Mouse (Mus musculus) spleen, adult 12 weeks (tissue): ENCODE measurements at regions not wholly inside any gene's neighbourhood (a gene's known extent, or its start where the extent isn't known, plus 50 kb on each side); places are given as distances from the start of the nearest gene placed in this dataset.

Source experiments
- DNase-seq: peaks from one replicate; pipeline ENCODE4 v3.0.0; 2022; ENCODE audit warnings: low spot score

DNA sequence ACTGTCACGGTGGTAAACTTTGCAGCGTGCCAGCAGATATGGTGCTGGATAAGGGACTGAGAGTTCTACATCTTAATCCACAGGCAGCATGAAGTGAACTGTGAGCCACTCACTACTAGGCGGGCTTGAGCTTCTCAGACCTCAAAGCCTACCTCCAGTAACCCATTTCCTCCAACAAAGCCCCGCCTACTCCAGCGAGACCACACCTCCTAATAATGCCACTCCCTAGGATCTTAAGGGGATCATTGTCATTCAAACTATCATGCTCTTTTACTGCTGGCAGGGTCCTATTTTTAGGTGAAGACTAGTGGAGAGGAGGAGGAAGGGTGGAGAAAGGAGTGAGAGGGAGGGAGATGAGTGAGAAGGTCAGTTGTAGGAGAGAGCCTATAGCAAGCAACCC lies 122.0 kb downstream of the Mycn start:
- no peak for DNase-seq

DNA sequence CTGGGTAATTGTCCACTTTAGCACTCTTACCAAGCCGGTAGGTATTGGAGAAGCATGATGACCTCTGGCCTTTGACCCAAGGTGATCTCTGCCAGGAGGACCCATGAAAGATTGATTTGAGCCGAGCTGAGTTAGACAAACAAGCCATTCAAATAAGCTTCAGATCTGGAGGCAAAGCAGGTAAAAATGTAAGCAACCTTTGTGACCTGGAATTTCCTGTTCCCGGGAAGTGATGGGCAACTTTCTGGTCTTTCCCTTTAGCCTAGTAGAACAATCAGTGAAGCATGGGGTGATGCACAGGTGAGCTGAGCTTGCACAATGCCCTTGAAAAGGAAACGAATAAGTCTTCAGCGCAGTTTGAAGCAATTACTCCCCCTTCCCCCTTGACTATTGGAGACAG lies 127.0 kb downstream of the Mycn start:
- no peak for DNase-seq

DNA sequence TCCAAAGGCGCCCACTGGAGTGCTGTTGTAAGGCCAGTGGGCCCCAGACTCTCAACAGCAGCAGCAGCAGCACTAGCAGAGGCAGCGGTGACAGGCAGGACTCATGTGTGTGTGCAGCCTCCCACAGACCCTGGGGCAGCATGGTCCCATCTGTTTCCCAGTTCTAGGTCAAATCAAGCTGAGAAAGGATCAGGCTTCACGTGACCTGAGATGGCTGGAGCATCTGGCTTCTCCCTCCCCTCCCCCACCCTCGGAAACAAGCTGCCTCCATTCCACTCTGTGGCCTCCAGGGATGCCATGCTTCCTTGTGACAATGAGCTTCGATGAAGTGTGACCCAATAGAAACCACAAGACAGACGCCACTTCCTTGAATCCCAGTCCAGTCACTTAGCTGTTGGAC lies 128.8 kb downstream of the Mycn start:
- no peak for DNase-seq

DNA sequence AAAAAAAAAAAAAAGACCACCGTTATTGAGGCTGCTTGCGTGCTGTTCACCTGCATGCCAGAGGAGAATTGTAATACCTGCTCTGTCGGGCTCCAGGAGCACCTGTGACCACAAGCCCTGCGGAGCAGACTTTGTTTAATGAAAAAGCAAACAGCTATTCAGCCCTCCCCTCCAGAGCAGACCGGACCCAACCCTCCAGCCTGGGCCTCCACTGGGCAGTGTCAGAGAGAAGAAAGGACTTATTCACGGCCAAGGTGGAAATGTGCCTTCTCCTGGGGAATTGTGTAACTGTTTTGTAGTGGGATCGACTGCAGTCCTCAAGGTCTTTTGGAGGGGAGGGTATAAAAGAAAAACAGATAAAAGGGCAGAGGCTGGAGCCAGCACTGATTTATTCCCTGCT lies 130.8 kb downstream of the Mycn start:
- DNase-seq = no peak

DNA sequence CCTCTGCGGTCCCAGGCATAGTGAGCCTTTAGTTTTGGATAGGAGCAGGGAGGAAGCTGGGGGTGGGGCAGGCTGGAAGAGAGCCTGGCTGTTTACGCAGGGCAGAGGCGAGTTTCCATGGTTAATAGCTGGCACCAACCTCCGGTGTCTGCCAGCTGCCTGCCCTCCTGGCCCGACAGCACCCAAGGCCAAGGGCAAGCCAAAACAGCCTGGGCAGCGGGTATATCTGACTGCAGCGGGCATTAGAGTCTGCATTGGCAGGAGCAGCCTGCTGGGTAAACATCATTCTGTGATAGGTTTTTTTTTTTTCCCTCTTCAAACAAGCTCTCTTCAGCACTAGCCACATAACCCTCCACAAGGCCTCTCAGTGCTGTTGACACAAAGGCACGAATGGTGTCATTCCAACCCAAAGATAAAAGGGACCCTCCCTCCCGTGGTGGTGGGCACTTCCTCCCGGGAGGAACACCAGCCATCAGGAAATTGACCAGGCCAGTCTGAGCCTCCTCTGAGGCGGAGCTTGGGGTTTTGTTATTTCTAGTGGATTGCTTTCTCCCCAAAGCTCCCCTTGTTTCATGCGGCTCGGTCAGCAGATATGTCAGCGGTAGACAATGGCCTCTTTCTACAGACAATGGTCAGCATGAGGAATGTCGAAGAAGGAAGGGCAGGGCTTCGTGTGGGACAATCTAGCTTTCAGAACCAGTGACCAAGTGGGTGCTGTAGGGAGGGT lies 131.4 kb downstream of the Mycn start:
- no peak for DNase-seq

DNA sequence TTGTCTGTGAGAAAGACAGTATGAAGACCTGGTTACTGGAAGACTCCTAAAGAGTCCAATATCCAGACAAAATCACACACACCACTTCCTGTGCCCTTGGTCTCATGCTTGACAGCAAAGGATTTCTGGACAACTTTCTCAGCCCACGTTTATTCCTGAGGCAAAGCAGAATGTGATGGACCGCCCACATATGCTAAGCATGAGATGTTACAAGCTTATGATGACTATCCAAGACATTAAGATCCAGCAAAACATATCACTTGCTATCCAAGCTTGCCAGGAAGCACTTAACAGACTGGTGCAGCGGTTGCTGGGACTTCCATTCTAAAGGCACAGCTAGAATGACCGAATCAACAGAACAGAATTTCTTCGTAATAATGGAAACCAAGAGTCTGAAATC lies 133.6 kb downstream of the Mycn start:
- no peak for DNase-seq

DNA sequence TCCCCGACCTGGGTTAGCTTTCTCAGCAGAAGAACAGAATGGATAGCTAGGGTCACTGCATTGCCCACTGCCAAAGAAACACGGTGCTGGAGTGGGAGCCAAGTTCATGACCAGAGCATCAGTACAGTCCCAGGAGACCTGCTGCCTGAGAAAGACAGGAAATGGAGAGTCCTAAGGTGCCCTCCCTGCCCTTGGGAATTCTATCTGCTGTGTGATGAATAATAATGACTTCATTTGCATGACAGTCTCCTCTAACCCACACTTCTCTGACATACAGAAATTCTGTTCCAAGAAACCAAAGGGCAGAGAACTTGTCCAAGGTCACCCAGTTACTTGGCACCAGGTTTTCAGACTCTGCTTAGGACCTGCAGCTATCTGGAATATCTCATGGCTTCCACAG lies 138.1 kb downstream of the Mycn start:
- no peak for DNase-seq

DNA sequence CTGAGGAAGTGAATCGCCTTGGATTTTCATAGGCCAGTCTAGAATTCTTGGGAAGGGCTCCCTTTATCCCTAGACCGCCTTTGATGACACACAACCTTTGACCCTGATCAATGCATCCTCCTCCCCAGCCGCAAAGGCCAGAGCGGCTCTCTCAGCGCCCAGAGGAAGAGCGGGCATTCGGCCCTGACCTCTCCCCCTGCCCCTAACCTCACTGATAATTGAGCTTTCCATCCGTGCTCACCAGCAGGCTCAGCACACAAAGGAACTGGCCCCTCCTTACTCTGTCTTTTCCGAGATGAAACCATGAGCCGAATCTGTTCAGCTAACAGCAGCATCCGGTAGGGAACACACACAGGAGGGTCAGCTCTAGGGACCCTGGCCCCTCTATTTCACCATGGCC lies 139.3 kb downstream of the Mycn start:
- no peak for DNase-seq

DNA sequence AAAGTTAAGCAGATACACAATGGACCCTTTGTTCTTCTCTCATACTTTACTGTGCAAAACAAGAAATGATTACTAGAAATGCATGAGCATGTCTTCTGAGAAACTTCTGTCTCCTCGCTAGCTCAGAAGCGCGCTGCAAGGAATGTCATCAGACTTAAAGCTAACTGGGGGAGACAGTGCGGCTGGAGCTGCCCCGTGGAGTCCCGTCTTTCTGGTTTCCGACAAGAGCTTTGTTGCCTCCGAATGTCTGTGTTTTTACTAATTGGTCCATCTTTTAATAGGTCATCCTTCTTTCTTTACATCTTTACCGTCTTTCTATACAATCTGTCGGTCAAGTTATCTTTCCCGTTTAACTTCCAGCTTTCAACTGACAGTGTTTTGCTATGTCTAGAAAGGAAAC lies 140.0 kb downstream of the Mycn start:
- no peak for DNase-seq

DNA sequence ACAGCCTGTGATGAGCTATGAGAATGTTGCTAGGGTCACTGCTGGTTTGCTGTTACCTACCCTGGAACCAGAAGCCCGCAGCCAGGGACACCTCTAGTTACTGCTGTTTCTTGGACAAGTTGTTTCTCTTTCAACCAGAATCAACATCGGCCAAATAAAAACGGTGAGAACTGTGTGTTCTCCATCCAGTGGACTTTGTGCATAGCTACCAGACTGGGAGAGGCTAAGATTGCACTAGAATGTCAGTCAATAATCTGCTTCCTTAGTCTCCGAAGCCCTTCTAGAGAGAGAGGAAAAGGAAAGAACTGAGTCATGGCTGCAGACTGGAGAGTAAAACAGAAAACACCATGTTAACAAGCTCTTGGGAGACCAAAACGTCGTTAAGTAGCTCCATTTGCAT lies 141.6 kb downstream of the Mycn start:
- no peak for DNase-seq

DNA sequence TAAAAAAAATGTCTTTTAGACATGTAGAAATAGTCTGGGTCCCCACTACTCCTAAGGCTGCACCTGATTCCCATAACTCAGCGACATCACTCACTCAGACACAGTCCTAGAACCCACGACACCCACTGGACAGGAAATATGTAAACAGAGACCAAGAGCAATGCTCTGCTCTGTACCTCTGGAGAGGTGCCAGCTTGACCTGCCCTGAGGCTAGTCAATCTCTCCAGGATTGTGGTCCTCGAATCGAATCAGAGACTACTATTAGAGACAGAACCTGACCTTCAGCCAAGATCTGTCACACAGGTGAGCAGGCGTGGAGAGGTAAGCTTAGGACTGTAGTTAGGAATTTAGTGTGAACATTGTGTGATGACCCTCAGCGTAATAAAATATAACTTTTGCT lies 152.7 kb downstream of the Mycn start:
- no peak for DNase-seq

DNA sequence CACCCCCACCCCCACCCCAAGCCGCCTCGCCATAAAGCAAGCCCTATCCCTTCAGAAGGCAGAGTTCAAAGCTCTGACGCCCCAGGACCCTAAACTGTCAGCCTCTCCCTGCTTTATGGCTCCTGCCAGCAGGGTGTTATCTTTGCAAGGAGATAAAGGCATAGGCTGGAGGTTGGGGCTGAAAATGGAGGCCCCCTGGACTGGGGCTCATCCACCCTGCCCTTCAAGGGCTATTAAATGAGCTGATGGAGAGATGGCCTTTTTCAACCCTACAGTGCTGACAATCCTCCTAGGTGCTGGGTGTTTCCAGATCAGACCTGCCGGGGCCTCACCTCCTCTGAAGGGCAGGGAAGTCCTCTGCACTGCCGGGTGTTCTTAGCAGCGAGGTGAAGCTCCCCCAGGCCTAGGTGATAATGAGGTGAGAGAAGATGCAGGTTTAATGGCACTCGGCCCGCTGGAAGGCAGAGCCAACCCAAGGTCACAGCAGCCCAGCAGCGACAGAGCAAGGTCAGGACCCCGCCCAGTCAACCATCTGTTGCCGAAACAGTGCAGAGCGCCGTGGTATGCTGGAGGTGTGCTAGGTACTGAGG lies 153.4 kb downstream of the Mycn start:
- no peak for DNase-seq

DNA sequence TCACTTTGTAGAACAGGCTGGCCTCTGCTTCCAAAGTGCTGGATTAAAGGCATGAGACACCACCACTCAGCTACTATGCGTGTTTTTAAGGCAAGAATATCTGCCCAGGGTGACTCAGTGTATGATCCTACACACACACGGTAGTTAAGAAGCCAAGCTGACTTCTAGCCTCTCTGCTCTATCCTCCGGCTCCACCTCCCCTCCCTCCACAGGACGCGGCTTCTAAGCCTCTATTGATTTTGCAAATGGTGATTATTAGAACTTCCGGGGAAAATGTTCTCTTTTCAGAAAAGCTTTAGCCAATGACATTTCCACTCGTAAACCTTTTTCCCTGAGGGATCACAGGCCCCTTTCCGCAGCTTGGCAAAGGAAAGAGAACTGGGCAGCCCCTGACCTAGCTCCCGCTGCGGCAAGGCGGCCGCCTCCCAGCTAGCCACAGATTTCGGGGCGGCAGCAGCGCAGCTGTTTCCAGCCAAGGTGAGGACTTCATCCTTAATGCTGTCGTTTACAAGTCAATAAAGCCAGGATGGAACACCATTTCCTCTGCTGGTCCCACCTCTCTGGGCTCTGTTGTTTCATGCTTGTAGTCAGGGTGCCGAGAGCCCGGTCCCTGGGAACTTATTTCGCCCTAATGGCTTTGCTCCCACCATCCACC lies 154.0 kb downstream of the Mycn start:
- DNase-seq = no peak

DNA sequence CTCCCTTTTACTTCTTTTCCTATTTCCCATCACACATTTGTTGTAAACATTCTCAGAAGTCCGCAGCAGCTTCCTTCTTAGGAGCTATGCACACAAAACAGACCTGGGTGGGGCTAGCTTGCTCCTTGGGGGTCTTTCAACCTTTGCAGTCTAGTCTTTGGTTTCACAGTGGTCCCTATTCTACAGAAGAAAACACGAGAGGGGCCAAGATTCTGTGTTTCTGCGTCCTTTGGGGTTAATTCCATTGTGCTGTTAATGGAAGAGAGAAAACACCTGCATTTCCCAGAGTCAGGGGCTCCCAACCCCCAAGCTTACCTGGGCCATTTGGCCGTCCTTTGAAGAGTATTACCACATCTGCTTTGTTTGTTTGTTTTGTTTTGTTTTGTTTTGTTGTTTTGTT lies 154.6 kb downstream of the Mycn start:
- DNase-seq = no peak

DNA sequence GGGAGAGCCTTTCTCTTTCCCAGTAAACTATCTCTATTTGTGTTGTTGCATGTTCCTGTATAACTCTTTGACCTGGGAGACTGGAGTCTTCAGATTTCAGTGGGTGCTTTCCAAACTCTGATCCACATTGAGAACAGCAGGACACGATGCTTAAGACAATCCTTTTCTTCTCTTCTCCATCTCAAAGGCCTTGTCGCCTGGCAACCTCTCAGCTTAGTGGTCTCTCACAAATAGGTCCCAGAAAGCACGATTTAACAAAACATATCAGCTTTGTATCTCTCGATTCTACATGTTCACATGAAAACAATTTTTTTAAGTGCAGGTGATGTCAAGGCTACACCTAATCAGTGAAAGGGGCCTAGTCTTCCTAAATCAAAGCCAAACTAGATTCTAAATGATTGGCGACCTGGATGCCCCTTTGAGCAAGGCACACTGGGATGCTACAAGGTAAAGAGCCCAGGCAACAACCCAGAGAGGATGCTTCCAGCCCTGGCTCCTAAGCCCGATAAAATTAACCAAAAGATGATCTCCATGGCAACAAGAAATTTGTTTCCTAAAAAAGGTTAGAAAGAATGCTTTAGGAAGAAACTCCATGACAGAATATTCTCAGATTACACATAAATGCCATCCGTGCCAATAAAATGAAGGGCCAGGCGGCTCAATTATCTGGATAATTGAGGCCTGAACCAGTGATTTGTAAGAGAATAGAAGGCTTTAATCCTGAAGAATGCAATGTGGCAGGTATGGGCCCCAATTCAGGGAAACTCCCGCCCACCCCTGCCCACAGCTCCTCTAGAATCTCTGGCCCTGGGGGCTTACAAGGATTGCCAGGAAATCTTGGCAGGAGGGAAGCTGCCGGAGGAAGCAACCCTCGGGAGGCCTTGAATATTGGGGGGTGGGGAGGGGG lies 157.8 kb downstream of the Mycn start:
- no peak for DNase-seq

DNA sequence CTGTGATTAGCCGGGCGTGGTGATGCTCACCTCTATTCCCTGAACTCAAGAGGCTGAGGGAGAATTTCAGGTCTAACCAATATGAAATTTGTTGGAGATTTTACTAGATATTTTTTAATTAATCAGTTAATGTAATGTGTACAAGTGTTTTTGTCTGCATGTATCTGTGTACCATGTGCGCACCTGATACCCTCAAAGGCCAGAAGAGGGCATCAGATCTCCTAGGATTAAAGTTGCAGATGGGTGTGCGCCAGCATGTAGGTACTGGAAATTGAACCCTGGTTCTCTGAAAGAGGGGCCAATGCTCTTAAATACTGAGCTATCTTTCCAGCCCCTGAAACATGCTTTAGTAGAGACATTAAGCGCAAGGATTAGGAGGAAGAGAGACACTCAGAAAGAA lies 160.2 kb downstream of the Mycn start:
- DNase-seq = no peak

DNA sequence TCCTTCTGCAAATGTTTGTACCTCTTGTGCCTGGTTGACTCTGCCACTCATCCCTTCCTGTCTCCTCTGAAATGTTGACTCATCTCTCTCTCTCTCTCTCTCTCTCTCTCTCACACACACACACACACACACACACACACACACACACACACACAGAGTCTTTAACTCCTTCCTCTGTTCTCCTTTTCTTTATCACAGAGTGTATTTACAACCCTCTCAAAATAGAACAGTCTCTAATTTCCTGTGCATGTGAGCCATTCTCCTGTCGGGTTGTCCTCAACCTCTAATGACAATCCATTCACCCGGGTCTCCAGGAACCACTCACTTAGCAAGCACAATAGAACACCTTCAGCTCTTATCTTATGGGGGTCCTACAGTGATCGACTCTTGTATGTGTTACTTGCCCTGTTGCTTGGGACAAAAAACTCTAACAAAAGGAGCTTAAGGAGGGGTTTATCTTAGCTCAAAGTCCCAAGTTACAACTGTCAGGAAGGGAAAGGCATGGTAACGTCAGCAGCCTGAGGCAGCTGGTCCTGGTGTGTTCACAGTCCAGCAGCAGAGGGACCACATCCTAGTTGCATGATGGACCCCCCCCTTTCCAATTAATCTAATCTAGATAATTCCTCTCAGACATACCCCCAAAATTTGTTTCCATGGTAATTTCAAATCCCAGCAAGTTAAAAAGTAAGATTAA lies 163.0 kb downstream of the Mycn start:
- no peak for DNase-seq

DNA sequence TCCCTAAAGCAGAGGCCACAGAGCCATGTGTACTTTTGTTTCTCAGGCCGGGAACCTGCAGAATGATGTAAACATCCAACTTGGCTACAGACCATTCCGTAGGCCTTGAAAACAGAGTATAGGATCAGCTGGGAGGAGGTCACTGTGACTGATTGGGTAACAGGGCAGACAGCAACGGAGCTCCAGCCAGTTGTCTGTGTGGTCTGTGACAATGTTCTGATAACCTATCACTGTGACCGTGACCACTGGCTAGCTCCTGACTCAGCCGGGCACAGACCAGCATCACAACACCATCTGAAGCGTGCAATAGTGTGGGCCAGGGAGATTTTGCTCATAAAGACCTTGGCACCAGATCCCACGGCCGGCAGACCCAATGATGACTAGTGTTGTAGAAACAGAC lies 164.3 kb downstream of the Mycn start:
- no peak for DNase-seq

DNA sequence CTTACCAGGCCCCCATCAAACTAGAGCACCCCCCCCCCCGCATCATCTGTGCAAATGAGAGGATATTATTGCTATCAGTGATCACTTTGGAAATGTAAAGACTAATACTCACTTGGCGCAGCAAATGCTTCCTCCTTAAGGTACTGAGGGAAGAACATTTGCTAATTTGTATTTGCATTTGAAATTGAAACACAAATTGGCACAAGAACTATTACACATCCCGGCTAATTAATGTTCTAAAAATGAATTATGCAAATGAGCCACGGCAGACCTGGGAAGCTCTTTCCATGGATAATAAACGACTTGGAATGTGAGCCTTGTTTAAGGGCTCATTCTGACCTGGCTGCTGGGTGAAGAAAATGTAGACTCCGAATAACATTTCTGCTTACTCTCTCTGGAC lies 164.9 kb downstream of the Mycn start:
- DNase-seq = no peak

DNA sequence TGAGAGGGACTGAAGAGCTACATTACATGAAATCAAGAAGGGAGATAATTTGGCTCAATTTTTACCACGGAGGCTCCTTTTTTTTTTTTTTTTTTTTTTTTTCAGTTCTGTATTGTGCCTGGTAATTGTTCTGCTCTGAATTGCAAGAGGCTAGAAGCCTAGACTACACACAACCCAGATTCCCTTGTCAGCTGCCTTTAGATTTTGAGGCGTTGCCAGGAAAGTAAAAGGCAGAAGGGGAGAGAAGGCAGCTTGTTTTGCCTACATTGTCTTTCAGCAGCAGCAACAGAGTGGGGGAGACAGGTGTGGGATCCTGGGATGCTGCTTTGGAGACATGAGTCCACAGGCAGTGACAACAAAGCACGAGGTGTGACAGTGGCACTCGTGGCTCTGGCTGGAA lies 170.7 kb downstream of the Mycn start:
- DNase-seq = no peak

DNA sequence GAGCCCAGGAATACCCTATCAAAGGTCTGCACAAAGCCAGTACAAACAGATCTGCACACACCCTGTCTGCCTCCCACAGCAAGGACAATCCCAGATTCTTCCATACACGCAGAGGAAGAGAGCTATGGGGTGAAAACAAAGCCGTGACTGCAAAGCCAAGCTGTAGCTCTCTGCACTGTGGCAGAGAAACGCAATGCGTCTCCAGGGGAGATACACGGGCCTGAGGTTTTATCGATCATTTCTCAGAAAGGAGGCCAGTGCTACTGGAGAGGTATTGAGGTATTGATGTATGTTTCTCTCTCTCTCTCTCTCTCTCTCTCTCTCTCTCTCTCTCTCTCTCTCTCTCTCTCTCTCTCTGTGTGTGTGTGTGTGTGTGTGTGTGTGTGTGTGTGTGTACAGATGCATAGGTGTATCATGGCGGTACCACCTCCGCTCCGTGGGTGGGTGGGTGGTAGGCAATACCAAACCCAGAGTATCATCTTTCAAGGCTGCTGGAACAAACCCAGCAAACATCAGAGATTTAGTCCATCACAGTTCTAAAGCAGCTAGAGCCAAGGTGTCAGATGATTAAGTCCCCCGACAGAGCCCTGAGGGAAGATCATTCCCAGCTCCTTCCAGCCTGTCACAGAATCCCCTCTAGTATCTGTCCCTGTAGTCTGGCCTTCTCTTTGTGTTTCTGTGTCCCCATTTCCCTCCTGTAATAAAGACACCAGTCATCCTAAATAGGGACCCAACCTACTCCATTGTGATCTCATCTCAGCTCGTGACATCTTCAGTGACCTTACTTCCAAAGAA lies 175.0 kb downstream of the Mycn start:
- no peak for DNase-seq
